Mouse (Mus musculus): ENCODE measurements around the gene Bmp3.

Bmp3 gene

DNA sequence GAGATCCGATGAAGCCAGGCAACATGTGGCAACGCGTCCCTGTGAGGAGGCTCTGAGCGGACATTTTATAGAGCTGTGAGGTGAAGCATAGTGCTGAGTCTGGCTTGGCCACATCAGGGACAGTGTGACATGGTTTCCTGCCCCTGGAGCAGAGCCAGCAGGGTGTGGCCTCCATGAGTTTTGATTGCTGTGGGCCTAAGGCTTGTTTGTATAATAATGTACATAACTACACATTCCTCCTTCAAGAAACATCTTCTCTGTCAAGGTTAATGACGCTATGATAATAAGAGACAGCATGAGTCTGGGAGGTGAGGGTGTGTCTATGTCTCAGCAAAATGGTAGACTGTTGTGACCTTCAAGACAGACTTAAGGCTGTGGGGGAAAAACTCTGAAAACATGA lies 64.5 kb downstream of the Bmp3 start:
- DNase-seq: no peak

DNA sequence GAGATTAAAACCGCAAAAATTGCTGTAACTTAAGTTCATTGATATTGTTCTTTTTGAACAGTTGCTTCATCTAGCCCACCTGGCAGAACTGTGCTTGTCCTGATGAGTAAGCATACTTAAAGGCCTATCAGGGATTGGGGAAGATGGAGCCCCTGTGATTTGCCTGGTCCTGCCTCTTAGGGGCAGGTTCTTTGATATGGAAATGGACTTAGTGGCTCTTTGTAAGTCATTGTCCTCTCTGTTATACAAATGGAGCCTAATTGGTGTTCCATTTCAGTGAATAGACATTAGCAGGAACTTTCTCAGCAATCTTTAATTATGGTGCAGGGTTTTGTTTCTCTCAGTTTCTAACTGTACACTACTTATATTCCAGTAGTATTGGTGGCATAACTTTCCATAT lies 67.4 kb downstream of the Bmp3 start:
- no peak for DNase-seq

DNA sequence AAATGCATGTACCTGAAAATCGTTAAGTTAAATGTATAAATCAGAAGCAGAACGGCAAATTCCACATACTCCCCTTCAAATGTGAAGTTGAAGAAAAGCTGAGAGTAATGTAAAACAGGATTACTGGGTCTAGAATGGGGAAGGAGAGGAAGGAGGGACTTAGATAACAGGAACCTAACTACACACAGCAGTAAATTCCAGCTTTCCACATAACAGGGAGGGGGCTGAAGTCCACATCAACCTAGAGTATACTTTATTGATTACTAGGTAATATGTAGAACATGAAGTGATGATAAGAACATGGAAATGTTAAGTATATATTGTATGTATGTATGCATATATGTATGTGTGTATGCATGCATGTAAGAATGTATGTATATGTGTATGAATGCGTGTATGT lies 68.7 kb downstream of the Bmp3 start:
- DNase-seq: no peak

Measured in cerebellum, postnatal 36 days (tissue).